Mouse (Mus musculus) embryonic facial prominence, embryonic 11.5 days (tissue): ENCODE data around the gene Gm21887. TPM values are rescaled to one million over a fixed set of nuclear protein-coding genes. Genes with fewer than 3 reads are reported as not detected.
"Not testable (repeated sequence)": the region's sequence is repeated elsewhere in the genome, so short reads cannot be mapped to it uniquely, and the experiment has no call there.

ENCODE experiments used
- ATAC-seq: fragments of 200-750 bp; cut with Nextera tagmentation; replicated peaks from 2 replicates; pipeline ENCODE4 v1.8.0; 2017; ENCODE audit warnings: low read depth; ENCODE audit not compliant: insufficient number of reproducible peaks, low FRiP score, low TSS enrichment
- DNase-seq: peaks from one replicate; pipeline ENCODE4 v3.0.0-alpha.2; 2015; ENCODE audit warnings: low spot score
- H3K27ac ChIP-seq: fragments of 300-500 bp; sonication (generic); replicated peaks from 2 replicates; pipeline ENCODE4 v1.5.1; 2014; ENCODE audit warnings: mild to moderate bottlenecking, low read depth, low read length, control low read depth
- H3K27me3 ChIP-seq: fragments of 300-500 bp; sonication (generic); 2 replicates; pipeline ENCODE4 v1.6.1; 2014; ENCODE audit warnings: mild to moderate bottlenecking, low read length, moderate library complexity, mixed read lengths; ENCODE audit not compliant: control insufficient read depth, insufficient read depth
- H3K36me3 ChIP-seq: fragments of 300-500 bp; sonication (generic); replicated peaks from 2 replicates; pipeline ENCODE4 v1.6.1; 2014; ENCODE audit warnings: low read depth, mild to moderate bottlenecking, low read length, moderate library complexity, mixed read lengths; ENCODE audit not compliant: control insufficient read depth, insufficient read depth
- H3K4me1 ChIP-seq: fragments of 300-500 bp; sonication (generic); 2 replicates; pipeline ENCODE4 v1.6.1; 2014; ENCODE audit warnings: low read length, mixed read lengths; ENCODE audit not compliant: control insufficient read depth, insufficient read depth
- H3K4me2 ChIP-seq: fragments of 300-500 bp; sonication (generic); 2 replicates; pipeline ENCODE4 v1.6.1; 2014; ENCODE audit warnings: low read depth, mild to moderate bottlenecking, control low read depth, low read length, moderate library complexity
- H3K4me3 ChIP-seq: fragments of 300-500 bp; sonication (generic); 2 replicates; pipeline ENCODE4 v1.5.1; 2014; ENCODE audit warnings: low read depth, low read length, control low read depth
- H3K9ac ChIP-seq: fragments of 300-500 bp; sonication (generic); replicated peaks from 2 replicates; pipeline ENCODE4 v1.6.1; 2014; ENCODE audit warnings: mild to moderate bottlenecking, control low read depth, low read length
- H3K9me3 ChIP-seq: fragments of 300-500 bp; sonication (generic); replicated peaks from 2 replicates; pipeline ENCODE4 v1.6.1; 2016; ENCODE audit warnings: mild to moderate bottlenecking, low read length, inconsistent platforms, mixed read lengths; ENCODE audit not compliant: control insufficient read depth
- WGBS: fragments of 180-500 bp; shearing (Covaris S2); extraction: QIAGEN DNeasy Blood & Tissue Kit; methylation state at CpG from one replicate; pipeline ENCODE4 v1.1.7; 2014; 5-methylcytosine and 5-hydroxymethylcytosine counted together
- polyA plus RNA-seq: library from polyadenylated mRNA; unstranded; fragments of >200 nt; fragmentation: Nextera tagmentation; extraction: Ambion mirVana; gene quantifications from 2 replicates; pipeline ENCODE4 v1.2.1, GENCODE M21; 2014

The Gm21887 gene
- polyA plus RNA-seq, 1 experiment from 2014 or later = 162 TPM

GRCm38 (mm10) chrX:170017333-170018245, 8.1 kb downstream of the Gm21887 start:
- H3K4me3 ChIP-seq, H3K4me1 ChIP-seq, H3K4me2 ChIP-seq, H3K27ac ChIP-seq, H3K9ac ChIP-seq, H3K27me3 ChIP-seq: not testable (repeated sequence)
- 53% methylated on average over 27 of the region's 27 CpGs for WGBS
- Histone ChIP-seq H3K36me3 (peaks cover 17% of the 10 kb centered on the region), H3K9me3 (peaks cover 19% of the 10 kb centered on the region)
- ATAC-seq (peak; percentile 92), DNase-seq (peak; percentile 88)

- 88% methylated on average over 66 of the region's 66 CpGs for WGBS
- not testable (repeated sequence) for H3K27ac ChIP-seq, H3K4me3 ChIP-seq, H3K9ac ChIP-seq, H3K4me1 ChIP-seq, H3K27me3 ChIP-seq, H3K4me2 ChIP-seq
- peak; percentile 43 for DNase-seq
- H3K9me3 ChIP-seq = peaks cover 19% of the 10 kb centered on the region
- peak; percentile 92 for ATAC-seq
- H3K36me3 ChIP-seq = peaks cover 17% of the 10 kb centered on the region
Observed at GRCm38 (mm10) chrX:170018571-170019218, 9.2 kb downstream of the Gm21887 start.

GRCm38 (mm10) chrX:170019219-170019953, 9.9 kb downstream of the Gm21887 start:
- not testable (repeated sequence) for H3K9ac ChIP-seq, H3K4me2 ChIP-seq, H3K27me3 ChIP-seq, H3K4me1 ChIP-seq, H3K4me3 ChIP-seq, H3K27ac ChIP-seq
- DNase-seq = peak; percentile 39
- Histone ChIP-seq H3K36me3 (peaks cover 17% of the 10 kb centered on the region), H3K9me3 (peaks cover 19% of the 10 kb centered on the region)
- 82% methylated on average over 30 of the region's 30 CpGs for WGBS
- peak; percentile 41 for ATAC-seq

GRCm38 (mm10) chrX:170019954-170020689, 10.7 kb downstream of the Gm21887 start:
- peak; percentile 46 for DNase-seq
- not testable (repeated sequence) for H3K27me3 ChIP-seq, H3K9ac ChIP-seq, ATAC-seq, H3K4me2 ChIP-seq, H3K4me1 ChIP-seq, H3K27ac ChIP-seq, H3K4me3 ChIP-seq
- 55% methylated on average over 14 of the region's 14 CpGs for WGBS
- peaks cover 17% of the 10 kb centered on the region for H3K36me3 ChIP-seq
- H3K9me3 ChIP-seq = peaks cover 19% of the 10 kb centered on the region

GRCm38 (mm10) chrX:170020690-170021050, 11.2 kb downstream of the Gm21887 start:
- peak; percentile 87 for DNase-seq
- peaks cover 17% of the 10 kb centered on the region for H3K36me3 ChIP-seq
- H3K4me2 ChIP-seq, H3K4me3 ChIP-seq, ATAC-seq, H3K27me3 ChIP-seq, H3K9ac ChIP-seq, H3K27ac ChIP-seq, H3K4me1 ChIP-seq: not testable (repeated sequence)
- 44% methylated on average over 9 of the region's 9 CpGs for WGBS
- H3K9me3 ChIP-seq = peaks cover 19% of the 10 kb centered on the region

- not testable (repeated sequence) for H3K27me3 ChIP-seq, H3K4me1 ChIP-seq, H3K9ac ChIP-seq, ATAC-seq, H3K4me2 ChIP-seq, H3K27ac ChIP-seq, H3K4me3 ChIP-seq
- Histone ChIP-seq H3K36me3 (peaks cover 17% of the 10 kb centered on the region), H3K9me3 (peaks cover 19% of the 10 kb centered on the region)
- 76% methylated on average over 12 of the region's 12 CpGs for WGBS
- peak; percentile 43 for DNase-seq
Observed at GRCm38 (mm10) chrX:170021205-170021604, 11.7 kb downstream of the Gm21887 start.

GRCm38 (mm10) chrX:170021750-170022461, 12.4 kb downstream of the Gm21887 start:
- H3K27me3 ChIP-seq, H3K4me1 ChIP-seq, H3K9ac ChIP-seq, ATAC-seq, H3K4me2 ChIP-seq, H3K4me3 ChIP-seq, H3K27ac ChIP-seq: not testable (repeated sequence)
- 49% methylated on average over 15 of the region's 15 CpGs for WGBS
- peaks cover 19% of the 10 kb centered on the region for H3K9me3 ChIP-seq
- DNase-seq = peak; percentile 90
- H3K36me3 ChIP-seq = peaks cover 17% of the 10 kb centered on the region
